Mouse (Mus musculus) central nervous system, embryonic 18 days (tissue): ENCODE results near the gene Tcp10c. TPM values are rescaled to one million over a fixed set of nuclear protein-coding genes. Genes with fewer than 3 reads are reported as not detected.

Source experiments
- polyA plus RNA-seq: library from polyadenylated mRNA; depleted of rRNA; stranded (reverse); fragments of >200 nt; gene quantifications from 2 replicates; pipeline ENCODE4 v1.2.3, GENCODE M21; 2012; rRNA removed

The Tcp10c gene
- polyA plus RNA-seq: 0.03 and 0.04 TPM in 2 replicates

GRCm38 (mm10) chr17:13354521-13354920, at the start of gene Tcp10c:
Gene Tcp10c, plus strand, starts transcription at chr17:13354572.

Other genes starting within 250 kb of the Tcp10c start
- gene Unc93a, start 222.8 kb upstream of the Tcp10c start, polyA plus RNA-seq: 0.16 and 0.22 TPM in 2 replicates
- gene Smok2a, start 133.4 kb upstream of the Tcp10c start, polyA plus RNA-seq: not detected in 2 replicates
- gene Smok2b, start 124.3 kb upstream of the Tcp10c start, polyA plus RNA-seq: not detected in 2 replicates